Mouse (Mus musculus) lung, postnatal 0 days (tissue): ENCODE results near the gene Dlg2. TPM values are rescaled to one million over a fixed set of nuclear protein-coding genes. Genes with fewer than 3 reads are reported as not detected.

Experiments used
- ATAC-seq: fragments of 200-750 bp; cut with Nextera tagmentation; 2 replicates; pipeline ENCODE4 v1.8.0; 2017; ENCODE audit warnings: moderate library complexity
- DNase-seq: peaks from one replicate; pipeline ENCODE4 v3.0.0-alpha.2; 2016; ENCODE audit warnings: low spot score
- H3K27ac ChIP-seq: fragments of 300-500 bp; sonication (generic); 2 replicates; pipeline ENCODE4 v1.5.1; 2014; ENCODE audit warnings: antibody characterized with exemption, mild to moderate bottlenecking, low read length, mixed read lengths
- H3K27me3 ChIP-seq: fragments of 300-500 bp; sonication (generic); replicated peaks from 2 replicates; pipeline ENCODE4 v1.6.1; 2014; ENCODE audit warnings: low read length, mixed read lengths; ENCODE audit not compliant: insufficient read depth
- H3K36me3 ChIP-seq: fragments of 300-500 bp; sonication (generic); 2 replicates; pipeline ENCODE4 v1.6.1; 2014; ENCODE audit warnings: low read length, mixed read lengths; ENCODE audit not compliant: insufficient read depth
- H3K4me1 ChIP-seq: fragments of 300-500 bp; sonication (generic); 2 replicates; pipeline ENCODE4 v1.6.1; 2014; ENCODE audit warnings: antibody characterized with exemption, low read depth, low read length, mixed read lengths; ENCODE audit not compliant: insufficient read depth
- H3K4me2 ChIP-seq: fragments of 300-500 bp; sonication (generic); replicated peaks from 2 replicates; pipeline ENCODE4 v1.6.1; 2014; ENCODE audit warnings: low read depth, mild to moderate bottlenecking, low read length, moderate library complexity, mixed read lengths
- H3K4me3 ChIP-seq: fragments of 300-500 bp; sonication (generic); 2 replicates; pipeline ENCODE4 v1.5.1; 2014; ENCODE audit warnings: low read depth, low read length
- H3K9ac ChIP-seq: fragments of 300-500 bp; sonication (generic); replicated peaks from 2 replicates; pipeline ENCODE4 v1.6.1; 2014; ENCODE audit warnings: low read depth, mild to moderate bottlenecking
- H3K9me3 ChIP-seq: fragments of 300-500 bp; sonication (generic); 2 replicates; pipeline ENCODE4 v1.6.1; 2016; ENCODE audit warnings: low read length, mixed read lengths
- CTCF ChIP-seq: IDR thresholded peaks from 2 replicates; pipeline ENCODE4 v1.5.1; 2016; ENCODE audit warnings: antibody characterized with exemption, mild to moderate bottlenecking
- EP300 ChIP-seq: IDR thresholded peaks from 2 replicates; pipeline ENCODE4 v1.6.1; 2016; ENCODE audit warnings: antibody characterized with exemption, mild to moderate bottlenecking, control low read depth
- whole genome bisulfite sequencing: fragments of 180-500 bp; shearing (Covaris S2); extraction: QIAGEN DNeasy Blood & Tissue Kit; methylation state at CpG from one replicate; pipeline ENCODE4 v1.1.7; 2014; 5-methylcytosine and 5-hydroxymethylcytosine counted together
- polyA plus RNA-seq: library from polyadenylated mRNA; unstranded; fragments of >200 nt; fragmentation: Nextera tagmentation; extraction: Ambion mirVana; gene quantifications from 2 replicates; pipeline ENCODE4 v1.2.1, GENCODE M21; 2015

Gene Dlg2
- polyA plus RNA-seq, 1 experiment from 2014 or later = 0.43 TPM

GRCm38 (mm10) chr7:92448782-92449575, 1972.5 kb downstream of the Dlg2 start:
- no peak overlapping the region for H3K4me2 ChIP-seq
- ATAC-seq (no peak), DNase-seq (no peak)
- no peaks in the 10 kb centered on the region for H3K4me1 ChIP-seq
- no peak overlapping the region for H3K9ac ChIP-seq
- no peak overlapping the region for H3K27ac ChIP-seq
- no peak overlapping the region for H3K4me3 ChIP-seq
- no peaks in the 10 kb centered on the region for H3K36me3 ChIP-seq
- no peaks in the 10 kb centered on the region for H3K9me3 ChIP-seq
- TF ChIP-seq EP300 (no peak), CTCF (no peak)
- 59% methylated on average over 7 of the region's 7 CpGs for WGBS
- H3K27me3 ChIP-seq = no peaks in the 10 kb centered on the region

- no peaks in the 10 kb centered on the region for H3K27me3 ChIP-seq
- H3K4me1 ChIP-seq = no peaks in the 10 kb centered on the region
- no peak for TF ChIP-seq CTCF
- no peak for TF ChIP-seq EP300
- WGBS = 55% methylated on average over 2 of the region's 2 CpGs
- no peak for ATAC-seq
- H3K4me2 ChIP-seq = no peak overlapping the region
- H3K27ac ChIP-seq = no peak overlapping the region
- DNase-seq = no peak
- H3K4me3 ChIP-seq = no peak overlapping the region
- H3K9me3 ChIP-seq = no peaks in the 10 kb centered on the region
- no peak overlapping the region for H3K9ac ChIP-seq
- H3K36me3 ChIP-seq = no peaks in the 10 kb centered on the region
Measured at GRCm38 (mm10) chr7:92454176-92454575, 1977.7 kb downstream of the Dlg2 start.

- Histone ChIP-seq H3K36me3 (no peaks in the 10 kb centered on the region), H3K27me3 (no peaks in the 10 kb centered on the region), H3K4me3 (no peak overlapping the region), H3K9ac (no peak overlapping the region), H3K4me2 (no peak overlapping the region), H3K9me3 (no peaks in the 10 kb centered on the region), H3K4me1 (no peaks in the 10 kb centered on the region), H3K27ac (no peak overlapping the region)
- no peak for ATAC-seq
- 51% methylated on average over 5 of the region's 5 CpGs for WGBS
- no peak for DNase-seq
- TF ChIP-seq EP300 = no peak
- TF ChIP-seq CTCF = no peak
Measured at GRCm38 (mm10) chr7:92455927-92456326, 1979.5 kb downstream of the Dlg2 start.

GRCm38 (mm10) chr7:92457791-92458190, 1981.3 kb downstream of the Dlg2 start:
- H3K27ac ChIP-seq = no peak overlapping the region

GRCm38 (mm10) chr7:92458308-92458707, 1981.8 kb downstream of the Dlg2 start:
- TF ChIP-seq EP300 (no peak), CTCF (no peak)
- Histone ChIP-seq H3K27me3 (no peaks in the 10 kb centered on the region), H3K4me3 (no peak overlapping the region), H3K4me2 (no peak overlapping the region), H3K27ac (no peak overlapping the region), H3K9ac (no peak overlapping the region), H3K4me1 (no peaks in the 10 kb centered on the region), H3K36me3 (no peaks in the 10 kb centered on the region), H3K9me3 (no peaks in the 10 kb centered on the region)
- 72% methylated on average over 4 of the region's 4 CpGs for WGBS
- DNase-seq = no peak
- ATAC-seq = no peak

More at GRCm38 (mm10) chr7:92457791-92458190, 1981.3 kb downstream of the Dlg2 start:
- TF ChIP-seq CTCF = no peak
- no peak for TF ChIP-seq EP300
- WGBS = 18% methylated on average over 4 of the region's 4 CpGs
- Histone ChIP-seq H3K9ac (no peak overlapping the region), H3K27me3 (no peaks in the 10 kb centered on the region), H3K36me3 (no peaks in the 10 kb centered on the region), H3K4me1 (no peaks in the 10 kb centered on the region), H3K4me3 (no peak overlapping the region), H3K9me3 (no peaks in the 10 kb centered on the region), H3K4me2 (no peak overlapping the region)
- no peak for ATAC-seq
- no peak for DNase-seq

GRCm38 (mm10) chr7:92460578-92460977, 1984.1 kb downstream of the Dlg2 start:
- no peaks in the 10 kb centered on the region for H3K4me1 ChIP-seq
- H3K9me3 ChIP-seq = no peaks in the 10 kb centered on the region
- TF ChIP-seq EP300 (no peak), CTCF (no peak)
- H3K36me3 ChIP-seq = no peaks in the 10 kb centered on the region
- H3K9ac ChIP-seq = no peak overlapping the region
- no peak overlapping the region for H3K4me3 ChIP-seq
- H3K27me3 ChIP-seq = no peaks in the 10 kb centered on the region
- DNase-seq (no peak), ATAC-seq (no peak)
- no peak overlapping the region for H3K27ac ChIP-seq
- H3K4me2 ChIP-seq = no peak overlapping the region
